Mouse (Mus musculus): ENCODE measurements around the gene Phc2.

The Phc2 gene

GRCm38 (mm10) chr4:128716731-128717130, 62.2 kb downstream of the Phc2 start:
- DNase-seq (ENCODE audit: low read depth), result no peak

- DNase-seq (ENCODE audit: low read depth), result no peak
Measured at GRCm38 (mm10) chr4:128720110-128720509, 65.6 kb downstream of the Phc2 start.

GRCm38 (mm10) chr4:128721061-128721648, 66.7 kb downstream of the Phc2 start:
- no peak for DNase-seq (ENCODE audit: low read depth)

- no peak for DNase-seq (ENCODE audit: low read depth)
Measured at GRCm38 (mm10) chr4:128721761-128722160, 67.3 kb downstream of the Phc2 start.

GRCm38 (mm10) chr4:128722932-128723331, 68.4 kb downstream of the Phc2 start:
- DNase-seq (ENCODE audit: low read depth), result no peak

GRCm38 (mm10) chr4:128723431-128723830, 68.9 kb downstream of the Phc2 start:
- no peak for DNase-seq (ENCODE audit: low read depth)

- DNase-seq (ENCODE audit: low read depth), result no peak
Measured at GRCm38 (mm10) chr4:128724059-128724458, 69.6 kb downstream of the Phc2 start.

- peak; percentile 84 for DNase-seq (ENCODE audit: low read depth)
Measured at GRCm38 (mm10) chr4:128727019-128727720, 72.7 kb downstream of the Phc2 start.

GRCm38 (mm10) chr4:128727721-128728430, 73.4 kb downstream of the Phc2 start:
- DNase-seq (ENCODE audit: low read depth), result peak; percentile 61

GRCm38 (mm10) chr4:128728431-128728851, 73.9 kb downstream of the Phc2 start:
- DNase-seq (ENCODE audit: low read depth), result peak; percentile 47

GRCm38 (mm10) chr4:128729033-128729708, 74.7 kb downstream of the Phc2 start:
- no peak for DNase-seq (ENCODE audit: low read depth)

GRCm38 (mm10) chr4:128729709-128730037, 75.2 kb downstream of the Phc2 start:
- peak; percentile 26 for DNase-seq (ENCODE audit: low read depth)

GRCm38 (mm10) chr4:128730271-128730670, 75.8 kb downstream of the Phc2 start:
- no peak for DNase-seq (ENCODE audit: low read depth)

- no peak for DNase-seq (ENCODE audit: low read depth)
Measured at GRCm38 (mm10) chr4:128732794-128733193, 78.3 kb downstream of the Phc2 start.

GRCm38 (mm10) chr4:128733496-128733895, 79.0 kb downstream of the Phc2 start:
- DNase-seq (ENCODE audit: low read depth), result peak; percentile 45

- no peak for DNase-seq (ENCODE audit: low read depth)
Measured at GRCm38 (mm10) chr4:128734217-128734616, 79.7 kb downstream of the Phc2 start.

GRCm38 (mm10) chr4:128734721-128735671, 80.5 kb downstream of the Phc2 start:
- peak; percentile 77 for DNase-seq (ENCODE audit: low read depth)

GRCm38 (mm10) chr4:128737137-128737589, 82.7 kb downstream of the Phc2 start:
- no peak for DNase-seq (ENCODE audit: low read depth)

GRCm38 (mm10) chr4:128737825-128738610, 83.5 kb downstream of the Phc2 start:
- DNase-seq (ENCODE audit: low read depth), result no peak

GRCm38 (mm10) chr4:128740878-128741277, 86.4 kb downstream of the Phc2 start:
- no peak for DNase-seq (ENCODE audit: low read depth)

GRCm38 (mm10) chr4:128741906-128742305, 87.4 kb downstream of the Phc2 start:
- DNase-seq (ENCODE audit: low read depth), result no peak

Data from naive thymus-derived CD4-positive, alpha-beta T cell, adult 2 months (primary cell).